In the genomic region with DNA sequence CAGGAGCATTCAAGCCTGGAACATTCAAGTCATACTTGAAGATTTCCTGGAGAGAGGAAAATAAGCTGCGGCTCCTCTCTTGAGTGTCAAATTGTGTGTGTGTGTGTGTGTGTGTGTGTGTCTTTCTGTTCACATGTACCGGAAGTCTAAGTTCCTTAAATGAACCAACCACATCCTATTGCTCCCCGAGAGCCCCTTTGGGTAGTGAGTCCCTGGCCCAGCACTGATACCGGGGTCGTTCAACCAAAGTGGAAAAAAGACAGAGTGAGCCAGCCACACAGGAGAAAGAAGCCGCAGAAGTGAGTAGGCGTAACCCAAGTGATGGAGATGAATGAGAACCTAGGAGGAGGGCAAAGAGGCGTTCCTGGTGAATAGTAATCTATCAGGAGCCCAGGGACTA, we compare ENCODE assay signal across 11 mouse cellular contexts. TPM values are rescaled to one million over a fixed set of nuclear protein-coding genes. Genes with fewer than 3 reads are reported as not detected.
A peak's percentile ranks its signal among the peaks of the same experiment; 100 is the strongest.
DNase-seq lines count a peak whose midpoint lies in the region; ATAC-seq and TF ChIP-seq lines count a peak whose summit lies in the region.
"Had no signal": no experiment of that assay in that cellular context is flagged by ENCODE, and none has a peak within 500 bp of the region (broad histone marks: within the 10 kb centered on the region; RNA-seq: fewer than 3 reads in every experiment).

No protein-coding gene starts in this region.

- ATAC-seq in hindbrain, postnatal 0 days, result no peak
- no peak for ATAC-seq in neural tube, embryonic 13.5 days (ENCODE audit: low read depth)

- 54% methylated on average over 8 of the region's 8 CpGs for WGBS in hindbrain, postnatal 0 days
- WGBS in neural tube, embryonic 13.5 days, result 55% methylated on average over 8 of the region's 8 CpGs

- H3K4me1 ChIP-seq in hindbrain, postnatal 0 days (ENCODE audit: insufficient read depth, low read length), result peaks cover 9% of the 10 kb centered on the region; the same call in 1 of the 2 replicates
- H3K4me1 ChIP-seq in neural tube, embryonic 13.5 days (replicated peaks), result peaks cover 21% of the 10 kb centered on the region

- H3K4me2 ChIP-seq in hindbrain, postnatal 0 days (ENCODE audit: low read depth, low read length), result peak overlapping the region; percentile 77; the same call in 1 of the 2 replicates
- peak overlapping the region; percentile 79; the same call in 1 of the 2 replicates for H3K4me2 ChIP-seq in neural tube, embryonic 13.5 days

- no peaks in the 10 kb centered on the region for H3K9me3 ChIP-seq in hindbrain, postnatal 0 days (ENCODE audit: low read length)
- H3K9me3 ChIP-seq in neural tube, embryonic 13.5 days, result no peaks in the 10 kb centered on the region

- peaks cover 16% of the 10 kb centered on the region for H3K27me3 ChIP-seq in hindbrain, postnatal 0 days (ENCODE audit: insufficient read depth, low read length)
- peaks cover 70% of the 10 kb centered on the region for H3K27me3 ChIP-seq in neural tube, embryonic 13.5 days

- H3K36me3 ChIP-seq in hindbrain, postnatal 0 days (ENCODE audit: insufficient read depth, low read length), result no peaks in the 10 kb centered on the region
- H3K36me3 ChIP-seq in neural tube, embryonic 13.5 days, result no peaks in the 10 kb centered on the region

- peak; percentile 34 for DNase-seq in layer of hippocampus, adult 9-11 months
- no peak for DNase-seq in layer of hippocampus, postnatal 25 days (ENCODE audit: extremely low spot score in 1 of 2, low spot score in 1 of 2)
- DNase-seq in MEL-GATA-1-ER (ENCODE audit: extremely low read depth, low read depth), result peak; percentile 56
- DNase-seq in hindbrain, postnatal 0 days (ENCODE audit: low spot score), result no peak
- no peak for DNase-seq in adrenal gland, postnatal 25 days
- no peak for DNase-seq in testis, postnatal 14 days (ENCODE audit: low spot score)
- no peak for DNase-seq in thymus, postnatal 36 days
- DNase-seq: adrenal gland, adult 8-10 months; gastrocnemius, postnatal 10 days had no signal

- no peak overlapping the region for H3K4me3 ChIP-seq in hindbrain, postnatal 0 days (ENCODE audit: low read length)
- no peak overlapping the region for H3K4me3 ChIP-seq in neural tube, embryonic 13.5 days
- H3K4me3 ChIP-seq: myocyte had no signal

- no peak overlapping the region for H3K9ac ChIP-seq in hindbrain, postnatal 0 days (replicated peaks; ENCODE audit: low read length)
- no peak overlapping the region for H3K9ac ChIP-seq in neural tube, embryonic 13.5 days

- TF ChIP-seq CTCF in hindbrain, postnatal 0 days (IDR thresholded peaks at IDR 0.05; ENCODE audit: low read depth), result no peak

- no peak overlapping the region for H3K27ac ChIP-seq in hindbrain, postnatal 0 days
- no peak overlapping the region for H3K27ac ChIP-seq in neural tube, embryonic 13.5 days (replicated peaks)

RNA-seq across cellular contexts. Expression of a gene that starts 1.7 kb away (rescaled TPM):
- total RNA-seq in layer of hippocampus, postnatal 25 days (2021), result 1 to 10 TPM in 1 of 2 experiments, under 1 TPM in 1; 0.54 to 1.1 TPM
- 1.1 TPM in 2 replicates for total RNA-seq in hindbrain, postnatal 0 days (2014; rRNA removed)
- polyA plus RNA-seq in hindbrain, postnatal 0 days (2015; fragmentation: Nextera tagmentation; extraction: Ambion mirVana), result 0.84 and 0.90 TPM in 2 replicates
- polyA plus RNA-seq in neural tube, embryonic 13.5 days (2015; fragmentation: Nextera tagmentation; extraction: Ambion mirVana), result 0.39 and 0.63 TPM in 2 replicates
- 1.2 TPM in 2 replicates for total RNA-seq in adrenal gland, postnatal 25 days (2021)

Comparison
In these comparisons a context has a peak if more than half of its experiments do, and no peak if none do; other contexts are left out.
1. DNase-seq: peak in layer of hippocampus, adult 9-11 months (single experiment) and MEL-GATA-1-ER (single experiment); none in layer of hippocampus, postnatal 25 days (0 of 2), hindbrain, postnatal 0 days (single experiment), adrenal gland, postnatal 25 days (single experiment), testis, postnatal 14 days (single experiment) and thymus, postnatal 36 days (0 of 2).